Mouse (Mus musculus) cerebellum, adult 9-10 months (tissue): ENCODE results near the gene Klc3.

Experiments used
- DNase-seq: peaks from one replicate; pipeline ENCODE4 v3.0.0; 2022

The Klc3 gene

DNA sequence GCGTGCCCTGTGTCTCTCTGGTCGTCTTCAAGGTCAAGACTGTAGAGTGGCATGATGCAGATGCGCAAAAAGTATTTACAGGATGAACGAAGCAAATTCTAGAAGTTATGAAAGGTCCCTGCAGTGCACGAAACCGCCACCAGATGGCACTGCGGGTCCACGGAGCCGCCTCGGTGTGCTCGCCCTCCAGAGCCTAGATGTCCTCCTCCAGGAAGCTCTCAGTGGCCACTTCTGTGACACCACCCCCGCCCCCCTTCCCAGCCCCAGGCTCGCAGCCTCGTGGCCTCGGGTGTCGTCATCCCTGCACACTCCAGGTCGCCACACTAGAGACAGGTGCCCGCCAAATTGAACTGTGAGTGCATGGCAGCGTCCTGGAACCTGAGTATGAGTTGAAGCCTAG, 1.5 kb upstream of the Klc3 start:
- DNase-seq, result peak; percentile 79

GRCm38 (mm10) chr7:19404476-19404875, 572 bp upstream of the Klc3 start, which contains the start of gene Ckm:
Gene Ckm (plus strand): TSS chr7:19404776.
- no peak for DNase-seq

DNA sequence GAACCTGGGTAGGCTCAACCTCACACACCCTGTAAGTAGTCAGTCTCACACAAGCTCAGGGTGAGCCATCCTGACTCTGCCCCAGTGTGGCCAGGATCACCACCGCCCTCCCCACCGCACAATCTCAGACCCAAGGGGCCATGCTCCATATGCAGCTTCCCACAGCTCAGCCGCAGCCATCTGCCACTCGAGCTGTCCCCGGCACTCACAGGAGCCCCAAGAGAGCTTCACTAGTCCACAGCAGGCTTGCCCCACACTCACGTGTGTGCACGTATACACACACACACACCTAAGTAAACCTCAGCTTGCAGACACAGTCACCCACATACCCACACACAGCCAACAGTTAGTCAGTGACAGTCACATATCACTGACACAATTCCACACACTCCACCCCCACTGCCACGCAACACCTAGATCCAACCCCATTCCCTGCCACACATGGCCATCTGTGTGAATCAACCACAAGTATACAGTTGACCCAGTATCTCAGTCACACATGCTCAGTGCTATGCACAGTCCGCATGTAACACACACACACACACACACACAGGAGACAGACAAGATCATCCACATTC, 1.3 kb downstream of the Klc3 start:
- DNase-seq, result no peak

DNA sequence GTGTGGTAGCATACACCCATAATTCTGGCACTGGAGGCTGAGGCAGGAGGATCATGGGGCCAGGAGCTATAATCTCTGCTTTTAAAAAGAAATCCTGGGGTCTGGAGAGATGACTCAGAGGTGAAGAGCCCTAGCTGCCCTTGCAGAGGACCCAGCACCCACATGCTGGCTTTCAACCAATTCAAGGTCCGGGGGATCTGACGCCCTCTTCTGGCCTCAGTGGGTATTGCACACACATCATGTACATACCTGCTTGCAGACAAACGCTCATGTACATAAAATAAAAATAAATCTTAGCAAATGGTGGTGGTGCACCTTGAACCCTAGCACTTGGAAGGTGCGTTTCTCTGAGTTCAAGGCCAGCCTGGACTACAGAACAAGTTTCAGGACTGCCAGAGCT, 3.0 kb downstream of the Klc3 start:
- no peak for DNase-seq

DNA sequence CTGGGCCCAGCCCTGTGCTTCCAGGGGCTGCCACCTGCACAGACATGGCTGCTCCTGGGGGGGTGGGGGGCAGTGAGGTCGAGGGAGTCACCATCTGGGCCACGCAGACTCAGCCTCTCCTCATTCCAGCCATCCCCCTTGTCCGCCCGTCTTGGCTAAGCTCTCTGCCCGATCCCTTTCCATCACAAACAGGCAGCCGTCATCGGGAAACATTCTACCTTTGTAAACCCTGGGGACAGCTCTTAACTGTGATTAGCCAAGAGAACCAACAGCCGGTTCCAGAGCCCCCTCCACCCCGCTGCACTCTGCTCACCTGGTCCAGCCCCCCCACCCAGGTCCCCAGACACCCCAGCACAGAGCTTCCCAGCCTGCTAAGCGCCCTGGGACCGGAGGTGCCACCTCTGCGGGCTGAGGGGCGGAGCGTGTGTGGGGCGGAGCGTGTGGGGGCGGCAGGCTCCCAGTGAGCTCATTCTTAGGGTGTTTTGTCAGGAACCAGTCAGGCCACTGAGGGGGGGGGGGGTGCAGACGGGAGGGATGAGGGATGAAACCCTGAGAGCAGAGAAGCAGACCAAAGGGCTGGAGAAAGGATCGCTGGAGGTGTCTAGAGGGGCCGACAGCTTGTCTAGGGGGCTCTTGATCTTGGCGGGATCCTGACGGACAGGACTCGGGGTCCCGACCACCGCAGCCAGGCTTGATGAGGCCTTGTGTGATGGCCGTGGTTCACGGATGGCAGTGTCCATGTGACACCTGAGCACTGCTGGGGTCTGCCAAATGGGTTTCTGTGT, 4.2 kb downstream of the Klc3 start:
- no peak for DNase-seq

DNA sequence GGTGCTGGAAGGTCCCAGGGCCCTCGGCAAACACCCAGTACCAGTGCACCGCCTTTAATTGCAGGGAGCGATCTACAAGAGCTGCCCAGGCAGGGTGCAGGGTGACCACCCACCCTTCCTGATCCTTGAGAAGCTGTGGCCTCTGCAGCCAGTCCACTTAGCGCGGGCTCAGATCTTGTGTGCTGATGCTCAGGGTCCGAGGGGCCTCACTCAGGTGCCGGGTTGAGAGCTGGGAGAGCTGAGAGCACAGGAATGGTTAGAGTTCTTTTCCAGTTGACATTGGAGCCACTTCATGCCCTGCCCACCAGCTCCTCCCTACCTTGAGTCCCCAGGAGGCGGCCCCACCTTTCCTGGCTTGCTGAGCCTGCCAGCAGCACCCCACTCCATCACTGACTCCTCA, 9.4 kb downstream of the Klc3 start:
- DNase-seq, result no peak

- no peak for DNase-seq
Observed at GRCm38 (mm10) chr7:19388699-19389413, 15.0 kb downstream of the Klc3 start.

- no peak for DNase-seq
Observed at GRCm38 (mm10) chr7:19383708-19384107, 20.2 kb downstream of the Klc3 start.

GRCm38 (mm10) chr7:19382166-19382541, 21.8 kb downstream of the Klc3 start:
- DNase-seq, result peak; percentile 51

GRCm38 (mm10) chr7:19381377-19382165, 22.3 kb downstream of the Klc3 start, which contains the start of gene Ercc2:
Gene Ercc2 (plus strand): TSS chr7:19382010.
- DNase-seq, result peak; percentile 98

- no peak for DNase-seq
Observed at GRCm38 (mm10) chr7:19378049-19378448, 25.9 kb downstream of the Klc3 start.

DNA sequence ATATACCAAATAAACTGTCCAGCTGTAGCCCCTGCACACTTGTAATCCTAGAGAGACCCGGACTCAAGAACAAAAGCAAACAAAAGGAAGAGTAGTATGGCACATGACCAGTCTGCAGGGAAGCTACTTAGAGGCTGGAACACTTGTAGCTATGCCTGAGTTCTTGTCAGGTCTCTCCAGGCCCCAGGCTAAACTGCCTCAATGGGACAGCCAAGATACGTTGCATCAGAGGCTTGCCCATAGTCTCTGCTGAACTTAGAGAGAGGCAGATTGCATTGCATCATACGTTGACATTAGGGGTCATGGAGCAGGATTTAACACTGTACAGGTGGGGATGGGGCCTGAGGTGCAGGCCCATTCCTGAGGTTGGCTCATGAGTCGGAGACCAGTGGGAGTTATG, 27.9 kb downstream of the Klc3 start:
- no peak for DNase-seq

DNA sequence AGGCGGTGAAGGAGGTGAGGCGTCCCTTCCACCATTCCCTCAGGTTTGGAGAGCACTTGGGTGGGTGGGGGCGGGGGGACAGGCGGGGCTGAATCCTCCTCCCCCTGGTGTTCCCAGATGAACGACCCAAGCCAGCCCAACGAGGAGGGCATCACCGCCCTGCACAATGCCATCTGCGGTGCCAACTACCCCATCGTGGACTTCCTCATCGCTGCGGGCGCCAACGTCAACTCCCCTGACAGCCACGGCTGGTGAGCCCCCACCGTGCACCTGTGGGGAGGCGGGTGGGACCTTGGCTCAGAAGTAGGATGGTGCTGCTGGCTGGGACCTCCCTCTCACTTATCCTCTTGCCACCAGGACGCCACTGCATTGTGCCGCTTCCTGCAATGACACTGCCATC, 28.5 kb downstream of the Klc3 start:
- DNase-seq, result no peak

GRCm38 (mm10) chr7:19373367-19373766, 30.5 kb downstream of the Klc3 start:
- no peak for DNase-seq

DNA sequence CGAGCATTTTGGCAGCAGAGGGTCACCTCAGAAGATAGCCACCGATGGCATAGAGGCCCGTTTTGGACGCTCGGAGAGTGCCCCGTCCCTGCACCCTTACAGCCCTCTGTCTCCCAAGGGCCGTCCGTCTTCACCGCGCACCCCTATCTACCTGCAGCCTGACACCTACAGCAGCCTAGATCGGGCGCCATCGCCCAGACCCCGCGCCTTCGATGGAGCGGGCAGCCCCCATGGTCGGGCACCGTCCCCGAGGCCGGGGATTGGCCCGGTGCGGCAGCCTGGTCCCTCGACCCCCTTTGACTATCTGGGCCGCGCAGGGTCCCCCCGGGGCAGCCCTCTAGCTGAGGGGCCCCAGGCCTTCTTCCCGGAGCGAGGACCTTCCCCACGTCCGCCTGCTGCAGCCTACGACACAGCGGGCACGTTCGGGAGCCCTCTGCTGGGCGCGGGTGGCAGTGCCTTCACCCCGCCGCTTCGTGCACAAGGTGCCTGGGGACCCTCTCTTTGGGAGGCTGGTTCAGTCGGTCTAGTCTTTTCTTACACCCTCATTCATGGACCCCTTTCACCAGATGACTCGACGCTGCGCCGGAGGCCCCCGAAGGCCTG, 34.0 kb downstream of the Klc3 start:
- peak; percentile 77 for DNase-seq

- no peak for DNase-seq
Observed at GRCm38 (mm10) chr7:19368380-19368779, 35.5 kb downstream of the Klc3 start.

DNA sequence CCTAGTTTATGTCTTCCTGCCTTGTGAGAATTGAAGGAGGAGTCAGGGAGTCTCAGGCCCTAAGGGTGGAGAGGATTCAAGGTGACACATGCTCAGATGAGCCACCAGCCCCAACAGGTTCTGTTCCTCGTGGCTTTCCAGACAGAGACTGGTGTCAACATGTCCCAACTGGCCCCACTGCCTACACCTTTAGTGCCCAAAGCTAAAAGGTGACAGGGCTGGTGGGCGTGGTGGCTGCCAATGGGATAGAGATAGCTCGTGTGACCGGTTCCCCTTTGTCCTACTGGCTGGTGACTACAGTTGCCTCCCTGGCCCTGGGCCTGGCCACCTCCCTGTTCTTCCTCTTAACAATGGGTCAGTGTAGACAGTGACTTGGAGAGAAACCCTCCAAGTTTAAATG, 38.5 kb downstream of the Klc3 start:
- no peak for DNase-seq

DNA sequence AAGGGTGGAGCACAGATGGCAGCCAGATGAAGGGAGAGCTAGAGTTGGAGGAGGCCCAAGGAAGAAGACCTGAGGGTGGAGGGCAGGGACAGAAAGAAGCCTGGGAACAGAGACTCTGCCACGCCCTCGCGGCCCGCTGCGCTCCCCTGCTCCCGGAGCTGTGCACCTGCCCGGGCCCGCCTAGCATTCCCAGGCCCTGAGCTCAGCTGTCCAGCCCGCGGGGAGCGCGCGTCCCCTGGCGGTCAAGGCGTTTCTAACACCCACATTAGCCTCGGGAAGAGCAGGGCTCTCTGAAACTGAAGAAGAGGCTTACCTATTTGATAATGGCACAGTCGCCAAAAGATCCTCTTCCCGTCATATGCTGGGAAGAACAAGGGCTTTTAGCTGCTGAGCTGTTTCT, 40.0 kb downstream of the Klc3 start:
- peak; percentile 81 for DNase-seq

- peak; percentile 69 for DNase-seq
Observed at GRCm38 (mm10) chr7:19362276-19362675, 41.6 kb downstream of the Klc3 start.

DNA sequence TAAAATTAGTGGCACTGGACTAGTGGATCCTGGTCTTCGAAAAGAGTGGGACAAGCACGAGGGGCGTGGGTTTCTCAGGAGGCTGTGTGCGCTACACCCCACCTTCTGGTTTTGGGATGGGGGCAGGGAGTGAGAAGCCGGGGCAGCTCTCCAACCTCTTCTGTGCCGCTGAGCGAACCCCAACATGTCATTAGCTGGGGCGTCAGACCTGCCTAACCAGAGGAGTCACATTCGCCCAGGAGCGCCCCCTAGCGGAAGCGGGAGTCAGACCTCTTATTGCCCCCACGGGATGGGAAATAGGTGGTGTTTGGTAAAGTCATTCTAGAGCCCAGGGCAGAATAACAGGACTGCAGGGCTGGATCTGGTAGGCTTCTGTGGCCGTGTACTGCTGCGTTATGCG, 42.2 kb downstream of the Klc3 start:
- DNase-seq, result peak; percentile 84

GRCm38 (mm10) chr7:19360944-19361343, 43.0 kb downstream of the Klc3 start:
- DNase-seq, result peak; percentile 95

GRCm38 (mm10) chr7:19359892-19360641, 43.8 kb downstream of the Klc3 start:
- peak; percentile 82 for DNase-seq
